Mouse (Mus musculus) myocyte (in vitro differentiated cells): ENCODE measurements at regions not wholly inside any gene's neighbourhood (a gene's known extent, or its start where the extent isn't known, plus 50 kb on each side); places are given as distances from the start of the nearest gene placed in this dataset.

Experiments used
- H3K27me3 ChIP-seq: one replicate; pipeline ENCODE4 v1.6.1; 2011; ENCODE audit not compliant: control insufficient read depth, insufficient read depth, insufficient read length
- H3K36me3 ChIP-seq: one replicate; pipeline ENCODE4 v1.6.1; 2011; ENCODE audit not compliant: control insufficient read depth, insufficient read depth
- H3K4me2 ChIP-seq: one replicate; pipeline ENCODE4 v1.6.1; 2011; ENCODE audit warnings: low read depth, control low read depth
- H3K4me3 ChIP-seq: one replicate; pipeline ENCODE4 v1.5.1; 2011; ENCODE audit warnings: mild to moderate bottlenecking, control low read depth, moderate library complexity
- H3K79me2 ChIP-seq: one replicate; pipeline ENCODE4 v1.6.1; 2011; ENCODE audit not compliant: control insufficient read depth, insufficient read depth
- H3ac ChIP-seq: one replicate; pipeline ENCODE4 v1.6.1; 2011; ENCODE audit not compliant: control insufficient read depth, insufficient read length
- CEBPB ChIP-seq: IDR thresholded peaks from 2 replicates; pipeline ENCODE4 v1.6.1; 2011; ENCODE audit warnings: mild to moderate bottlenecking, moderate library complexity; ENCODE audit not compliant: poor library complexity, insufficient read depth, severe bottlenecking
- E2F4 ChIP-seq: IDR thresholded peaks from one replicate; pipeline ENCODE4 v1.6.1; 2011; ENCODE audit warnings: mild to moderate bottlenecking, control low read depth, moderate library complexity; ENCODE audit not compliant: insufficient read depth
- MAX ChIP-seq: IDR thresholded peaks from one replicate; pipeline ENCODE4 v1.6.1; 2011; ENCODE audit warnings: low read depth, mild to moderate bottlenecking, control low read depth
- MYOD1 ChIP-seq, 3 experiments: IDR thresholded peaks; one replicate each; pipeline ENCODE4 v1.6.1; 2011; ENCODE audit warnings: control low read depth in 2 of 3, low read depth in 2 of 3, mild to moderate bottlenecking in 2 of 3, moderate library complexity in 1 of 3; ENCODE audit not compliant: insufficient read length in 2 of 3, control insufficient read depth in 1 of 3
- MYOG ChIP-seq, 3 experiments: IDR thresholded peaks; one replicate each; pipeline ENCODE4 v1.6.1; 2011; ENCODE audit warnings: control low read depth in 2 of 3, low read depth in 2 of 3, mild to moderate bottlenecking in 2 of 3; ENCODE audit not compliant: insufficient read length in 2 of 3, control insufficient read depth in 1 of 3, insufficient read depth in 1 of 3
- POLR2A ChIP-seq: IDR thresholded peaks from one replicate; pipeline ENCODE4 v1.6.1; 2011; ENCODE audit warnings: low read depth, mild to moderate bottlenecking, control low read depth, moderate library complexity; ENCODE audit not compliant: insufficient read length
- POLR2AphosphoS2 ChIP-seq: IDR thresholded peaks from one replicate; pipeline ENCODE4 v1.6.1; 2011; ENCODE audit warnings: low read depth, control low read depth; ENCODE audit not compliant: insufficient read length
- REST ChIP-seq: IDR thresholded peaks from one replicate; pipeline ENCODE4 v1.6.1; 2011; ENCODE audit warnings: mild to moderate bottlenecking, control low read depth, moderate library complexity; ENCODE audit not compliant: insufficient read depth, insufficient read length
- SRF ChIP-seq: IDR thresholded peaks from one replicate; pipeline ENCODE4 v1.6.1; 2011; ENCODE audit warnings: low read depth; ENCODE audit not compliant: control insufficient read depth, insufficient read length
- TCF12 ChIP-seq: IDR thresholded peaks from one replicate; pipeline ENCODE4 v1.6.1; 2011; ENCODE audit warnings: mild to moderate bottlenecking, control low read depth; ENCODE audit not compliant: poor library complexity, insufficient read depth, severe bottlenecking
- TCF3 ChIP-seq: IDR thresholded peaks from one replicate; pipeline ENCODE4 v1.6.1; 2011; ENCODE audit warnings: low read depth, control low read depth; ENCODE audit not compliant: insufficient read length
- USF1 ChIP-seq: IDR thresholded peaks from one replicate; pipeline ENCODE4 v1.6.1; 2011; ENCODE audit warnings: low read depth, mild to moderate bottlenecking, control low read depth, moderate library complexity

DNA sequence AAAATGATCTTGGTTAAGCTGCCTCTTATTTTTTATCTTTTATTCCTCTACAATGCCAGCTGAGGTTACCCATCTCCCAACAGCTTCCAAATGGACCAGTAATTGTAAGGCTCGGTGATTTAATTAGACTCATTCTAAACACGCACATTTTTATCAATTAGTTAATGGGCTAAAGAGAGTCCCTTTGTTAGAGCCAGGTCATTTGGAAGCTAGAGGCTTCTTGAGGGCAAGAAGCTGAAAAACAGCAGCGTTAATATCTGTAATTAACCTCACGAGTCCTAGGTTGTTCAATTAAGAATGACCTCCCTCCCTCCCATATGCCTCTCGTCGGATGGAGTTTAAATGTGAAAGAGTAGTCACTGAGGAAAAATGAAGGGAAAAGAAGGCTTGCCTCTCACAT is 66.5 kb downstream of the Otx2 start:
- no peak overlapping the region for H3K4me2 ChIP-seq
- H3ac ChIP-seq, result no peak overlapping the region
- H3K36me3 ChIP-seq, result no peaks in the 10 kb centered on the region
- no peaks in the 10 kb centered on the region for H3K79me2 ChIP-seq
- H3K27me3 ChIP-seq, result peaks cover 9% of the 10 kb centered on the region
- TF ChIP-seq USF1 (no peak), SRF (no peak), TCF3 (no peak), MYOD1 (IDR thresholded peaks at IDR 0.05; ENCODE audit: control insufficient read depth in 1 of 3, insufficient read length in 2 of 3, low read depth in 2 of 3) (no peak), REST (no peak), TCF12 (no peak), POLR2AphosphoS2 (no peak), CEBPB (no peak), MYOG (IDR thresholded peaks at IDR 0.05; ENCODE audit: control insufficient read depth in 1 of 3, insufficient read depth in 1 of 3, insufficient read length in 2 of 3, low read depth in 2 of 3) (no peak), MAX (no peak), POLR2A (no peak), E2F4 (no peak)
- no peak overlapping the region for H3K4me3 ChIP-seq

DNA sequence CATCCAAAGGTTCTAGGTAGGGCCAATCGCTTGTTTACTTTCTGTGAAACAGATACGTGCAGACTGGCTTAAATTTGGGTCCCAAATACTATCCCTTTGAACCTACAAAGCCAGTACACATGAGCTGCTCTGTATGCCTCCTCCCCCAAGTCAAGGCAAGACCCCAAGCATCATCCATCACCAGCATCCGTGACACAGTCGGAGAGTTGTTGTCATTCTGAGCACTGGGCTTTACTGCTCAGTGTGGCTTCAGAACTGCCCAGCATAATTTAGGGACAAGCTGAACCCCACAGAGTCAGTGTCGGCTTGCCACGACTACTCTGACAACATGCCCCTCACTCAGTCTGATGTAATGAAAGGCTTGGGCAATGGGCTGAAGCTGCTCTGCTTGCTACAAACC is 70.1 kb downstream of the Otx2 start:
- H3ac ChIP-seq, result no peak overlapping the region
- H3K4me3 ChIP-seq, result no peak overlapping the region
- no peak overlapping the region for H3K4me2 ChIP-seq
- no peaks in the 10 kb centered on the region for H3K36me3 ChIP-seq
- TF ChIP-seq POLR2A (no peak), POLR2AphosphoS2 (no peak), E2F4 (no peak), MYOG (IDR thresholded peaks at IDR 0.05; ENCODE audit: control insufficient read depth in 1 of 3, insufficient read depth in 1 of 3, insufficient read length in 2 of 3, low read depth in 2 of 3) (no peak), REST (no peak), MYOD1 (IDR thresholded peaks at IDR 0.05; ENCODE audit: control insufficient read depth in 1 of 3, insufficient read length in 2 of 3, low read depth in 2 of 3) (no peak), MAX (no peak), CEBPB (no peak), USF1 (no peak), SRF (no peak), TCF12 (no peak)
- H3K27me3 ChIP-seq, result peaks cover 3% of the 10 kb centered on the region
- no peaks in the 10 kb centered on the region for H3K79me2 ChIP-seq

DNA sequence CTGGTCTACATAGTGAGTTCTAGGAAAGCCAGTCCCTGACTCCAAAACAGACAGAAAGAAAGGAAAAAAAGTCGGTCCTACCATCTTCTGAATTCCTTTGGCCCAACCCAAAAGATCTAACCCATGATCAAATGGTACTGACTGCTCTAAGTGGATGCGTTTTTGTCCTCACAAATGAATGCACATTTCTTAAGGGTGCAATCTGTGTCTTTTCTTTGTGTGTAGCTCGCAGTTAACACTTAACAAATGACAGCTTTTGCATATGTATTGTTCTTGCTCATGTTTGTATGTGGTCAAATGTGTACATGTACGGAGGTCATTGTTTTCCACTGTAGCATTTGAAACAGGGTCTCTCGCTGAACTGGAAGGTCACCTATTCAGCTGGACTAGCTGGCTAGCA is 79.3 kb downstream of the Otx2 start:
- Histone ChIP-seq H3K36me3 (no peaks in the 10 kb centered on the region), H3K4me2 (no peak overlapping the region), H3ac (no peak overlapping the region), H3K27me3 (peaks cover 25% of the 10 kb centered on the region), H3K79me2 (no peaks in the 10 kb centered on the region), H3K4me3 (no peak overlapping the region)
- no peak for TF ChIP-seq MYOD1 (IDR thresholded peaks at IDR 0.05; ENCODE audit: control insufficient read depth in 1 of 3, insufficient read length in 2 of 3, low read depth in 2 of 3)
- no peak for TF ChIP-seq USF1
- no peak for TF ChIP-seq POLR2AphosphoS2
- TF ChIP-seq TCF12, result no peak

DNA sequence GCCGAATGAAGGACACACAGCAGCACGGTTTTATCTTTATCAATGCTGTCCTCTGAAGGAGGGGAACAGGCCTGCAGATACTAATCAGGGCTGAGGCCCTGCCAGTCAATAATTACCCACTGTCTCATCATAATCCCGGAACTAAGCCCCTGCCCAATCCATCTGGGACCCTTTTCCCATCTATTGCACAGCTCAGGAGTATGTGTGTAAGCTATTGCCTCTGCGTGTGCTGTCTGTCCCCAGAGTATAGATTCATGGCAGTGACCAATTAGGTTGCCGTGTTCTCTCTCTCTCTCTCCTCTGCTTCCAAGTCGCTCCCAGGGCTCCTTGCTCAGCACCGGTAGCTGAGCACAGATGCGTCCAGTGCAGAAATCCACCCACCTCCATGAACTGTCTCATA is 80.3 kb downstream of the Otx2 start:
- Histone ChIP-seq H3K79me2 (no peaks in the 10 kb centered on the region), H3K36me3 (no peaks in the 10 kb centered on the region), H3K4me2 (no peak overlapping the region), H3K27me3 (peaks cover 25% of the 10 kb centered on the region), H3ac (no peak overlapping the region), H3K4me3 (no peak overlapping the region)
- TF ChIP-seq TCF12 (no peak), SRF (no peak), MYOD1 (IDR thresholded peaks at IDR 0.05; ENCODE audit: control insufficient read depth in 1 of 3, insufficient read length in 2 of 3, low read depth in 2 of 3) (no peak), MYOG (IDR thresholded peaks at IDR 0.05; ENCODE audit: control insufficient read depth in 1 of 3, insufficient read depth in 1 of 3, insufficient read length in 2 of 3, low read depth in 2 of 3) (no peak), MAX (no peak), E2F4 (no peak), REST (no peak), CEBPB (no peak), POLR2A (no peak), POLR2AphosphoS2 (no peak), USF1 (no peak), TCF3 (no peak)

DNA sequence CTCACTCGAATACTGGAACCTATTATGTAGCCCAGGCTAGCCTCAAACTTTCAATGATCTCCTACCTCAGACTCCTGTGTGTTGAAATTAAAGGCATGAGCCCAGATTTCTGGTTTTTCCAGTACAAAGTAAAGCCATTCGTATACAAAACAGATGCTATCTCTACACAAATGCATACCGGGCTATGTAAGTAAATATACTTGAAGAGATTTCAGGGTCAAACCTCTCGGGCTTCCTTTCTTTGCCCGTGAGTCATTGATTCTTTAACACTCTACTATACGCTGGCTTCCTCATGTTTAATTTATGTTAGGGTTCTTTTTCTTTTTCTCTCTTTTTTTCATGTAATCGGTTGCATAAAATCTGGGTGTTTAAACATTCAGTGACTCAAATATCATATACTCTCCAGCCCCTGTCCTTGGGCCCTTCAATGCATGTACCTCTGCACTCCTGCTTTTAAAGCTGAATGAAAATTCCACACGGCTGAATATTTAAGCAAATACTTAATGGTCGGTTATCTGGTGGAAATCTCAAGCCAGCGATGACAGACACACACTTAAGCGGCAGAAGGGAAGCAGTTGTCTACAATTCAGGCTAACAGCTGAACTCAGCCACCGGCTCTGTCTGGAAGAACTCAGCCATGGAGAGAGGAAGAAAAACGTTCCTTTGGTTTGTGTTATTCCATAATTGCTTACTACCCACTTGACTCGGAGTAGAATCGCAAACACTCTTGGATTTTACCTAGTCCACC is 82.0 kb downstream of the Otx2 start:
- no peaks in the 10 kb centered on the region for H3K36me3 ChIP-seq
- TF ChIP-seq MYOD1 (IDR thresholded peaks at IDR 0.05; ENCODE audit: control insufficient read depth in 1 of 3, insufficient read length in 2 of 3, low read depth in 2 of 3) (no peak), CEBPB (no peak), MYOG (IDR thresholded peaks at IDR 0.05; ENCODE audit: control insufficient read depth in 1 of 3, insufficient read depth in 1 of 3, insufficient read length in 2 of 3, low read depth in 2 of 3) (no peak)
- no peaks in the 10 kb centered on the region for H3K79me2 ChIP-seq
- peaks cover 17% of the 10 kb centered on the region for H3K27me3 ChIP-seq
- no peak overlapping the region for H3ac ChIP-seq
- H3K4me3 ChIP-seq, result no peak overlapping the region
- H3K4me2 ChIP-seq, result no peak overlapping the region
